Comparison of ENCODE assay signal across 14 mouse cellular contexts in the genomic region with DNA sequence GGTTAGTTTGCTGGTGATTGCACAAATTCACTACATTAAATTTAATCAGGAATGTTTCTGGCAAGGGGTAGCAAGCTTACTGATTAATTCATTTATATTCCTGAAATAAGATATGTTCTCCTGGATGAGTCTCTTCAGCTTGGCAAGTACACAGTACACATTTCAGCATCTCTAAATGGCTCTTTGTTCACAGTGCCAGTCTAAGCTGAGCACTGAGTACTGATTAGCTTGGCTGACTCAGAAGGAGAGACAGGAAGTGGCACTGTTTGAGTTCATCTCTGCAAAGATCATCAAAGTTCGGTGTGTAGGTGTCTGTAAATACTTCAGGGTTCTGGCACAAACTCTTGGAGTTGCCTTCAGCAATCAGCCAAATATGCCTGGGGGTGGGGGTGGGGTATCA.
DNase-seq lines count a peak whose midpoint lies in the region; ATAC-seq lines count a peak whose summit lies in the region.
"Had no signal": no experiment of that assay in that cellular context is flagged by ENCODE, and none has a peak within 500 bp of the region (broad histone marks: within the 10 kb centered on the region; RNA-seq: fewer than 3 reads in every experiment).

No protein-coding gene starts in this region.

- no peak overlapping the region for H3K27ac ChIP-seq in forebrain, embryonic 15.5 days (replicated peaks)
- H3K27ac ChIP-seq in forebrain, embryonic 12.5 days, result no peak overlapping the region
- no peak overlapping the region for H3K27ac ChIP-seq in midbrain, embryonic 14.5 days (replicated peaks; ENCODE audit: low read depth, low read length)
- no peak overlapping the region for H3K27ac ChIP-seq in midbrain, embryonic 11.5 days (ENCODE audit: low read depth, low read length)
- H3K27ac ChIP-seq in limb, embryonic 10.5 days, result no peak overlapping the region
- H3K27ac ChIP-seq: embryonic facial prominence, embryonic 13.5 days; intestine, embryonic 15.5 days; liver, embryonic 15.5 days; midbrain, embryonic 12.5 days had no signal

- H3K4me2 ChIP-seq in forebrain, embryonic 15.5 days (replicated peaks), result no peak overlapping the region
- no peak overlapping the region for H3K4me2 ChIP-seq in forebrain, embryonic 12.5 days
- H3K4me2 ChIP-seq in midbrain, embryonic 14.5 days (ENCODE audit: low read length), result no peak overlapping the region
- no peak overlapping the region for H3K4me2 ChIP-seq in midbrain, embryonic 11.5 days
- H3K4me2 ChIP-seq: embryonic facial prominence, embryonic 13.5 days; intestine, embryonic 15.5 days; liver, embryonic 15.5 days; midbrain, embryonic 12.5 days had no signal

- no peaks in the 10 kb centered on the region for H3K36me3 ChIP-seq in forebrain, embryonic 15.5 days
- no peaks in the 10 kb centered on the region for H3K36me3 ChIP-seq in forebrain, embryonic 12.5 days (replicated peaks)
- no peaks in the 10 kb centered on the region for H3K36me3 ChIP-seq in midbrain, embryonic 14.5 days (ENCODE audit: control insufficient read depth, insufficient read depth, low read length)
- no peaks in the 10 kb centered on the region for H3K36me3 ChIP-seq in midbrain, embryonic 11.5 days (ENCODE audit: control insufficient read depth, insufficient read depth, low read length)
- H3K36me3 ChIP-seq in limb, embryonic 10.5 days, result no peaks in the 10 kb centered on the region
- H3K36me3 ChIP-seq: embryonic facial prominence, embryonic 13.5 days; intestine, embryonic 15.5 days; liver, embryonic 15.5 days; midbrain, embryonic 12.5 days had no signal

- H3K27me3 ChIP-seq in forebrain, embryonic 15.5 days, result no peaks in the 10 kb centered on the region
- H3K27me3 ChIP-seq in forebrain, embryonic 12.5 days, result no peaks in the 10 kb centered on the region
- H3K27me3 ChIP-seq in midbrain, embryonic 14.5 days (ENCODE audit: control insufficient read depth, insufficient read depth, low read length), result no peaks in the 10 kb centered on the region
- no peaks in the 10 kb centered on the region for H3K27me3 ChIP-seq in midbrain, embryonic 11.5 days (ENCODE audit: control insufficient read depth, insufficient read depth, low read length)
- no peaks in the 10 kb centered on the region for H3K27me3 ChIP-seq in limb, embryonic 10.5 days (ENCODE audit: low read depth, poor library complexity, severe bottlenecking)
- H3K27me3 ChIP-seq: embryonic facial prominence, embryonic 13.5 days; intestine, embryonic 15.5 days; liver, embryonic 15.5 days; midbrain, embryonic 12.5 days had no signal

- no peaks in the 10 kb centered on the region for H3K9me3 ChIP-seq in forebrain, embryonic 15.5 days
- no peaks in the 10 kb centered on the region for H3K9me3 ChIP-seq in forebrain, embryonic 12.5 days
- H3K9me3 ChIP-seq in midbrain, embryonic 14.5 days (ENCODE audit: control insufficient read depth, low read length), result no peaks in the 10 kb centered on the region
- no peaks in the 10 kb centered on the region for H3K9me3 ChIP-seq in midbrain, embryonic 11.5 days (ENCODE audit: control insufficient read depth, low read length)
- no peaks in the 10 kb centered on the region for H3K9me3 ChIP-seq in limb, embryonic 10.5 days (replicated peaks)
- H3K9me3 ChIP-seq: embryonic facial prominence, embryonic 13.5 days; intestine, embryonic 15.5 days; liver, embryonic 15.5 days; midbrain, embryonic 12.5 days had no signal

- WGBS in forebrain, embryonic 15.5 days, result 38% methylated on average over 1 of the region's 1 CpGs
- 69% methylated on average over 1 of the region's 1 CpGs for WGBS in forebrain, embryonic 12.5 days
- 71% methylated on average over 1 of the region's 1 CpGs for WGBS in midbrain, embryonic 14.5 days
- 86% methylated on average over 1 of the region's 1 CpGs for WGBS in midbrain, embryonic 11.5 days
- 68% methylated on average over 1 of the region's 1 CpGs for WGBS in limb, embryonic 10.5 days

- H3K9ac ChIP-seq in forebrain, embryonic 15.5 days (replicated peaks), result no peak overlapping the region
- no peak overlapping the region for H3K9ac ChIP-seq in forebrain, embryonic 12.5 days
- H3K9ac ChIP-seq in midbrain, embryonic 14.5 days (replicated peaks; ENCODE audit: low read length), result no peak overlapping the region
- H3K9ac ChIP-seq in midbrain, embryonic 11.5 days (ENCODE audit: low read length), result no peak overlapping the region
- H3K9ac ChIP-seq: embryonic facial prominence, embryonic 13.5 days; intestine, embryonic 15.5 days; liver, embryonic 15.5 days; midbrain, embryonic 12.5 days had no signal

- H3K4me3 ChIP-seq in forebrain, embryonic 15.5 days, result no peak overlapping the region
- H3K4me3 ChIP-seq in forebrain, embryonic 12.5 days (replicated peaks), result no peak overlapping the region
- no peak overlapping the region for H3K4me3 ChIP-seq in midbrain, embryonic 14.5 days (replicated peaks; ENCODE audit: low read depth, low read length)
- H3K4me3 ChIP-seq in midbrain, embryonic 11.5 days (ENCODE audit: low read depth, low read length), result no peak overlapping the region
- no peak overlapping the region for H3K4me3 ChIP-seq in limb, embryonic 10.5 days
- H3K4me3 ChIP-seq: embryonic facial prominence, embryonic 13.5 days; intestine, embryonic 15.5 days; liver, embryonic 15.5 days; midbrain, embryonic 12.5 days had no signal

- DNase-seq in midbrain, embryonic 14.5 days, result peak; percentile 30
- no peak for DNase-seq in midbrain, embryonic 11.5 days (ENCODE audit: low spot score, missing footprints)
- peak; percentile 39 to 59 for DNase-seq in layer of hippocampus, adult 18-20 months (ENCODE audit: low spot score in 2 of 2)
- peak; percentile 25 to 48 for DNase-seq in right cerebral cortex, postnatal 10 days (ENCODE audit: low spot score in 2 of 2)
- DNase-seq in kidney, postnatal 4 days, result no peak
- DNase-seq in limb, embryonic 10.5 days (ENCODE audit: low spot score), result no peak
- DNase-seq: adrenal gland, postnatal 14 days; gastrocnemius, postnatal 10 days had no signal

- H3K4me1 ChIP-seq in forebrain, embryonic 15.5 days, result no peaks in the 10 kb centered on the region
- H3K4me1 ChIP-seq in forebrain, embryonic 12.5 days, result no peaks in the 10 kb centered on the region
- no peaks in the 10 kb centered on the region for H3K4me1 ChIP-seq in midbrain, embryonic 14.5 days (ENCODE audit: control insufficient read depth, insufficient read depth, low read length)
- H3K4me1 ChIP-seq in midbrain, embryonic 11.5 days (ENCODE audit: control insufficient read depth, insufficient read depth, low read length), result no peaks in the 10 kb centered on the region
- no peaks in the 10 kb centered on the region for H3K4me1 ChIP-seq in limb, embryonic 10.5 days
- H3K4me1 ChIP-seq: embryonic facial prominence, embryonic 13.5 days; intestine, embryonic 15.5 days; liver, embryonic 15.5 days; midbrain, embryonic 12.5 days had no signal

- ATAC-seq in forebrain, embryonic 15.5 days (replicated peaks), result peak; percentile 95
- ATAC-seq in forebrain, embryonic 12.5 days (ENCODE audit: low FRiP score), result no peak
- no peak for ATAC-seq in midbrain, embryonic 14.5 days (ENCODE audit: low FRiP score, low TSS enrichment)
- ATAC-seq in midbrain, embryonic 11.5 days (ENCODE audit: low FRiP score), result no peak
- ATAC-seq: intestine, embryonic 15.5 days had no signal

Comparison
In these comparisons a context has a peak if more than half of its experiments do, and no peak if none do; other contexts are left out.
1. DNase-seq: peak in midbrain, embryonic 14.5 days (single experiment), layer of hippocampus, adult 18-20 months (2 of 2) and right cerebral cortex, postnatal 10 days (2 of 2); none in midbrain, embryonic 11.5 days (single experiment), kidney, postnatal 4 days (0 of 2) and limb, embryonic 10.5 days (single experiment).